Mouse (Mus musculus): ENCODE data around the gene Sec14l1.

- TF ChIP-seq CTCF (IDR thresholded peaks at IDR 0.05; ENCODE audit: low read depth, low read length) = no peak
- TF ChIP-seq POLR2AphosphoS5 (IDR thresholded peaks at IDR 0.05; ENCODE audit: insufficient replicate concordance, low read depth, low read length) = no peak
- TF ChIP-seq TAL1 (conservative IDR thresholded peaks at IDR 0.05; ENCODE audit: low read depth, low read length) = no peak
- TF ChIP-seq GATA1 (IDR thresholded peaks at IDR 0.05; ENCODE audit: borderline replicate concordance, low read length) = no peak
Measured at GRCm38 (mm10) chr11:117169801-117170565, 55.0 kb downstream of the Sec14l1 start.
